18 mouse cellular contexts compared by ENCODE assay signal in genomic region chr17:48539326-48539725, GRCm38 (mm10).
DNase-seq lines count a peak whose midpoint lies in the region; ATAC-seq lines count a peak whose summit lies in the region.
"Had no signal": no experiment of that assay in that cellular context is flagged by ENCODE, and none has a peak within 500 bp of the region (broad histone marks: within the 10 kb centered on the region; RNA-seq: fewer than 3 reads in every experiment).

No protein-coding gene starts in this region.

- intact Hi-C loops in left cerebral cortex, postnatal 10 days (cut with DNase I): no loop called here

- peak; percentile 32 for DNase-seq in layer of hippocampus, adult 11-12 months (ENCODE audit: low spot score)
- no peak for DNase-seq in layer of hippocampus, postnatal 25 days (ENCODE audit: extremely low spot score in 1 of 2, low spot score in 1 of 2)
- peak; percentile 19 to 26 for DNase-seq in left cerebral cortex, adult 18-20 months (ENCODE audit: low spot score in 2 of 2)
- DNase-seq in left cerebral cortex, postnatal 10 days (ENCODE audit: extremely low spot score in 1 of 2, low spot score in 2 of 2): no peak
- peak; percentile 40 to 48 for DNase-seq in right cerebral cortex, adult 2 months (ENCODE audit: low spot score in 2 of 2)
- no peak for DNase-seq in right cerebral cortex, postnatal 10 days (ENCODE audit: low spot score in 2 of 2)
- DNase-seq in telencephalon, adult 2 months (ENCODE audit: low read depth, low spot score): peak; percentile 34
- DNase-seq: adrenal gland, adult 2 months; adrenal gland, postnatal 14 days; cerebellum, adult 18-20 months; cerebellum, adult 9-10 months; cerebellum, postnatal 14 days; gastrocnemius, adult 2 months; gastrocnemius, postnatal 14 days; heart, adult 11 months had no signal

- no peak for ATAC-seq in megakaryocyte, adult 5-6 weeks (ENCODE audit: poor library complexity, severe bottlenecking)
- ATAC-seq: CD4-positive, CD25-positive, alpha-beta regulatory T cell, adult 4 months; forebrain, embryonic 14.5 days had no signal

Comparison
In these comparisons a context has a peak if more than half of its experiments do, and no peak if none do; other contexts are left out.
1. DNase-seq: peak in layer of hippocampus, adult 11-12 months (single experiment), left cerebral cortex, adult 18-20 months (2 of 2), right cerebral cortex, adult 2 months (2 of 2) and telencephalon, adult 2 months (single experiment); none in layer of hippocampus, postnatal 25 days (0 of 2), left cerebral cortex, postnatal 10 days (0 of 2) and right cerebral cortex, postnatal 10 days (0 of 2).